ENCODE assay signal across 9 mouse cellular contexts in genomic region chr5:104110171-104110920, GRCm38 (mm10). TPM values are rescaled to one million over a fixed set of nuclear protein-coding genes. Genes with fewer than 3 reads are reported as not detected.
DNase-seq lines count a peak whose midpoint lies in the region; ATAC-seq and TF ChIP-seq lines count a peak whose summit lies in the region.
"Had no signal": no experiment of that assay in that cellular context is flagged by ENCODE, and none has a peak within 500 bp of the region (broad histone marks: within the 10 kb centered on the region; RNA-seq: fewer than 3 reads in every experiment).

No protein-coding gene starts in this region.

- H3K27ac ChIP-seq in forebrain, postnatal 0 days (ENCODE audit: low read depth, low read length): peak overlapping the region; percentile 75
- H3K27ac ChIP-seq in neural tube, embryonic 13.5 days (replicated peaks): peak overlapping the region; percentile 85
- H3K27ac ChIP-seq: liver, embryonic 14.5 days had no signal

- H3K4me2 ChIP-seq in forebrain, postnatal 0 days (ENCODE audit: low read depth): peak overlapping the region; percentile 43
- H3K4me2 ChIP-seq in neural tube, embryonic 13.5 days: peak overlapping the region; percentile 53

- WGBS in forebrain, postnatal 0 days: 5% methylated on average over 9 of the region's 9 CpGs
- 12% methylated on average over 9 of the region's 9 CpGs for WGBS in neural tube, embryonic 13.5 days

- DNase-seq in thymus, postnatal 0 days (ENCODE audit: low spot score): peak; percentile 11
- no peak for DNase-seq in thymus, adult 18-20 months
- DNase-seq in forebrain, postnatal 0 days: peak; percentile 84
- DNase-seq in layer of hippocampus, adult 8-10 months (ENCODE audit: low spot score in 2 of 2): peak; percentile 67 to 82
- no peak for DNase-seq in liver
- DNase-seq in ovary, postnatal 10 days (ENCODE audit: low spot score): no peak

- no peak for TF ChIP-seq CTCF in forebrain, postnatal 0 days (IDR thresholded peaks at IDR 0.05; ENCODE audit: low read depth)

- no peaks in the 10 kb centered on the region for H3K36me3 ChIP-seq in forebrain, postnatal 0 days (ENCODE audit: insufficient read depth)
- no peaks in the 10 kb centered on the region for H3K36me3 ChIP-seq in neural tube, embryonic 13.5 days

- peak overlapping the region; percentile 10; the same call in 1 of the 2 replicates for H3K4me3 ChIP-seq in forebrain, postnatal 0 days (ENCODE audit: low read depth, low read length)
- 0 out of 2 replicates have a peak overlapping the region, but pooled peaks have one; percentile 36 for H3K4me3 ChIP-seq in neural tube, embryonic 13.5 days

- H3K27me3 ChIP-seq in forebrain, postnatal 0 days (ENCODE audit: insufficient read depth, low read length): no peaks in the 10 kb centered on the region
- H3K27me3 ChIP-seq in neural tube, embryonic 13.5 days: no peaks in the 10 kb centered on the region

- H3K9me3 ChIP-seq in forebrain, postnatal 0 days (ENCODE audit: low read length): no peaks in the 10 kb centered on the region
- no peaks in the 10 kb centered on the region for H3K9me3 ChIP-seq in neural tube, embryonic 13.5 days

- H3K4me1 ChIP-seq in forebrain, postnatal 0 days (ENCODE audit: insufficient read depth): peaks cover 44% of the 10 kb centered on the region
- H3K4me1 ChIP-seq in neural tube, embryonic 13.5 days (replicated peaks): peaks cover 88% of the 10 kb centered on the region

- peak; percentile 69 for ATAC-seq in forebrain, postnatal 0 days
- peak; percentile 58 for ATAC-seq in neural tube, embryonic 13.5 days (ENCODE audit: low read depth)
- no peak for ATAC-seq in monocyte, adult 5-6 weeks (replicated peaks; ENCODE audit: insufficient number of reproducible peaks, low FRiP score, low TSS enrichment, poor library complexity, severe bottlenecking)

- 0 out of 2 replicates have a peak overlapping the region, but pooled peaks have one; percentile 6 for H3K9ac ChIP-seq in forebrain, postnatal 0 days
- H3K9ac ChIP-seq in neural tube, embryonic 13.5 days: peak overlapping the region; percentile 68
- H3K9ac ChIP-seq: liver, embryonic 14.5 days had no signal

RNA-seq across cellular contexts. Expression of gene Sparcl1, which starts 3.2 kb away (rescaled TPM):
- polyA plus RNA-seq in thymus, postnatal 0 days (2015; fragmentation: Nextera tagmentation; extraction: Ambion mirVana): 34.1 and 35.4 TPM in 2 replicates
- 342 and 344 TPM in 2 replicates for total RNA-seq in forebrain, postnatal 0 days (2014; rRNA removed)
- polyA plus RNA-seq in forebrain, postnatal 0 days (2015; fragmentation: Nextera tagmentation; extraction: Ambion mirVana): 239 and 282 TPM in 2 replicates
- 1,000 to 10,000 TPM; 1,478 to 1,666 (median 1,550) TPM for total RNA-seq in layer of hippocampus, adult 8-10 months (2022)
- polyA plus RNA-seq in neural tube, embryonic 13.5 days (2015; fragmentation: Nextera tagmentation; extraction: Ambion mirVana): 195 and 200 TPM in 2 replicates
- total RNA-seq in monocyte, adult 5-6 weeks (2017): not detected in 3 replicates

RNA-seq across cellular contexts. Expression of gene Gm17660, which starts 32.9 kb away (rescaled TPM):
- not detected in 2 replicates for polyA plus RNA-seq in thymus, postnatal 0 days (2015; fragmentation: Nextera tagmentation; extraction: Ambion mirVana)
- total RNA-seq in forebrain, postnatal 0 days (2014; rRNA removed): not detected in 2 replicates
- 0.52 and 1.1 TPM in 2 replicates for polyA plus RNA-seq in forebrain, postnatal 0 days (2015; fragmentation: Nextera tagmentation; extraction: Ambion mirVana)
- total RNA-seq in layer of hippocampus, adult 8-10 months (2022): under 1 TPM in 1 of 4 experiments, not detected in 3; 0.80 TPM
- polyA plus RNA-seq in neural tube, embryonic 13.5 days (2015; fragmentation: Nextera tagmentation; extraction: Ambion mirVana): not detected in 2 replicates
- not detected in 3 replicates for total RNA-seq in monocyte, adult 5-6 weeks (2017)
- polyA plus RNA-seq: liver, embryonic 14.5 days had no signal

Comparison
In these comparisons a context has a peak if more than half of its experiments do, and no peak if none do; other contexts are left out.
1. DNase-seq: peak in thymus, postnatal 0 days (single experiment), forebrain, postnatal 0 days (single experiment) and layer of hippocampus, adult 8-10 months (2 of 2); none in thymus, adult 18-20 months (0 of 2), liver (single experiment) and ovary, postnatal 10 days (single experiment).
2. RNA of gene Sparcl1, which starts 3.2 kb away (total RNA-seq): 1,478 to 1,666 TPM in layer of hippocampus, adult 8-10 months and 342 to 344 TPM in forebrain, postnatal 0 days; not detected in monocyte, adult 5-6 weeks; every median in the first group is over 100 times any median in the second.